Mouse (Mus musculus) MEL (cell line): Measurements from ENCODE around the gene Dnajb3. TPM values are rescaled to one million over a fixed set of nuclear protein-coding genes. Genes with fewer than 3 reads are reported as not detected.

Experiments used
- DNase-seq: peaks from one replicate; pipeline ENCODE4 v3.0.0; 2011; ENCODE audit warnings: low read depth, low spot score
- H3K27ac ChIP-seq: 2 replicates; pipeline ENCODE4 v1.5.1; 2012; ENCODE audit warnings: low read depth, mild to moderate bottlenecking, control low read depth, low read length, moderate library complexity; ENCODE audit not compliant: control insufficient read depth
- H3K27me3 ChIP-seq, 2 experiments: fragments of 150-350 bp in 1 of 2; sonication (generic) in 1 of 2; 2 replicates each; pipeline ENCODE4 v1.6.1; 2012; ENCODE audit warnings: low read length in 2 of 2, mild to moderate bottlenecking in 2 of 2, improper control_type of control experiment in 1 of 2, moderate library complexity in 1 of 2; ENCODE audit not compliant: insufficient read depth in 2 of 2, control insufficient read depth in 1 of 2
- H3K36me3 ChIP-seq, 2 experiments: 2 replicates each; pipeline ENCODE4 v1.6.1; 2012 to 2014; ENCODE audit warnings: low read length in 2 of 2, improper control_type of control experiment in 1 of 2, inconsistent platforms in 1 of 2, mild to moderate bottlenecking in 1 of 2; ENCODE audit not compliant: insufficient read depth in 2 of 2, control insufficient read depth in 1 of 2
- H3K4me1 ChIP-seq, 2 experiments: fragments of 150-350 bp in 1 of 2; sonication (generic) in 1 of 2; 2 replicates each; pipeline ENCODE4 v1.6.1; 2012; ENCODE audit warnings: low read length in 2 of 2, improper control_type of control experiment in 1 of 2, mild to moderate bottlenecking in 1 of 2; ENCODE audit not compliant: insufficient read depth in 2 of 2, control insufficient read depth in 1 of 2
- H3K4me3 ChIP-seq, 2 experiments: fragments of 150-350 bp in 1 of 2; sonication (generic) in 1 of 2; 2 replicates each; pipeline ENCODE4 v1.5.1; 2012; ENCODE audit warnings: low read depth in 2 of 2, low read length in 2 of 2, mild to moderate bottlenecking in 2 of 2, moderate library complexity in 2 of 2, control low read depth in 1 of 2, improper control_type of control experiment in 1 of 2; ENCODE audit not compliant: control insufficient read depth in 1 of 2, insufficient read depth in 1 of 2
- H3K79me2 ChIP-seq: 2 replicates; pipeline ENCODE4 v1.6.1; 2012; ENCODE audit warnings: mild to moderate bottlenecking, low read length, moderate library complexity; ENCODE audit not compliant: control insufficient read depth, poor library complexity, insufficient read depth
- H3K9ac ChIP-seq: 2 replicates; pipeline ENCODE4 v1.6.1; 2012; ENCODE audit warnings: low read depth, mild to moderate bottlenecking, control low read depth, low read length, moderate library complexity; ENCODE audit not compliant: control insufficient read depth, poor library complexity, severe bottlenecking
- H3K9me3 ChIP-seq: fragments of 150-350 bp; sonication (generic); replicated peaks from 2 replicates; pipeline ENCODE4 v1.6.1; 2012; ENCODE audit warnings: mild to moderate bottlenecking, low read length, improper control_type of control experiment, moderate library complexity; ENCODE audit not compliant: insufficient read depth
- BHLHE40 ChIP-seq: IDR thresholded peaks from 2 replicates; pipeline ENCODE4 v1.6.1; 2012; ENCODE audit warnings: low read depth, mild to moderate bottlenecking, inconsistent platforms, low read length, improper control_type of control experiment, borderline replicate concordance
- CHD2 ChIP-seq: IDR thresholded peaks from 2 replicates; pipeline ENCODE4 v1.6.1; 2011; ENCODE audit warnings: low read length, improper control_type of control experiment
- CTCF ChIP-seq, 3 experiments: IDR thresholded peaks in 2 of 3; conservative IDR thresholded peaks in 1 of 3; 2 replicates each; pipeline ENCODE4 v1.5.1; 2011 to 2012; ENCODE audit warnings: low read length in 3 of 3, low read depth in 2 of 3, mild to moderate bottlenecking in 2 of 3, improper control_type of control experiment in 1 of 3, inconsistent platforms in 1 of 3, mixed read lengths in 1 of 3, moderate library complexity in 1 of 3; ENCODE audit not compliant: control insufficient read depth in 1 of 3, insufficient read depth in 1 of 3, poor library complexity in 1 of 3, severe bottlenecking in 1 of 3
- E2F4 ChIP-seq: IDR thresholded peaks from 2 replicates; pipeline ENCODE4 v1.6.1; 2011; ENCODE audit warnings: low read depth, low read length, improper control_type of control experiment, borderline replicate concordance
- ELF1 ChIP-seq: IDR thresholded peaks from 2 replicates; pipeline ENCODE4 v1.6.1; 2014; ENCODE audit warnings: low read depth, mild to moderate bottlenecking, inconsistent platforms, low read length, improper control_type of control experiment, moderate library complexity
- ETS1 ChIP-seq: IDR thresholded peaks from 2 replicates; pipeline ENCODE4 v1.6.1; 2012; ENCODE audit warnings: low read depth, mild to moderate bottlenecking, inconsistent platforms, low read length, improper control_type of control experiment, moderate library complexity
- GABPA ChIP-seq: IDR thresholded peaks from 2 replicates; pipeline ENCODE4 v1.6.1; 2012; ENCODE audit warnings: low read depth, mild to moderate bottlenecking, inconsistent platforms, low read length, improper control_type of control experiment, moderate library complexity
- GATA1 ChIP-seq: IDR thresholded peaks from 2 replicates; pipeline ENCODE4 v1.6.1; 2011; ENCODE audit warnings: low read depth, low read length, improper control_type of control experiment
- HCFC1 ChIP-seq: IDR thresholded peaks from 2 replicates; pipeline ENCODE4 v1.6.1; 2012; ENCODE audit warnings: low read depth, mild to moderate bottlenecking, inconsistent platforms, low read length, improper control_type of control experiment, moderate library complexity
- JUND ChIP-seq: IDR thresholded peaks from 2 replicates; pipeline ENCODE4 v1.6.1; 2011; ENCODE audit warnings: low read depth, mild to moderate bottlenecking, improper control_type of control experiment, low read length
- KAT2A ChIP-seq: conservative IDR thresholded peaks from 2 replicates; pipeline ENCODE4 v1.6.1; 2012; ENCODE audit warnings: low read depth, low read length, improper control_type of control experiment, inconsistent platforms
- MAFK ChIP-seq: IDR thresholded peaks from 2 replicates; pipeline ENCODE4 v1.6.1; 2011; ENCODE audit warnings: low read depth, mild to moderate bottlenecking, low read length, improper control_type of control experiment, borderline replicate concordance
- MAX ChIP-seq: IDR thresholded peaks from 2 replicates; pipeline ENCODE4 v1.6.1; 2011; ENCODE audit warnings: low read length, improper control_type of control experiment
- MAZ ChIP-seq: IDR thresholded peaks from 2 replicates; pipeline ENCODE4 v1.6.1; 2012; ENCODE audit warnings: low read depth, mild to moderate bottlenecking, inconsistent platforms, low read length, improper control_type of control experiment
- MYC ChIP-seq: IDR thresholded peaks from 2 replicates; pipeline ENCODE4 v1.6.1; 2011; ENCODE audit warnings: low read depth, mild to moderate bottlenecking, low read length, improper control_type of control experiment, moderate library complexity
- NRF1 ChIP-seq: IDR thresholded peaks from 2 replicates; pipeline ENCODE4 v1.6.1; 2014; ENCODE audit warnings: low read depth, mild to moderate bottlenecking, inconsistent platforms, low read length, improper control_type of control experiment, moderate library complexity; ENCODE audit not compliant: poor library complexity, insufficient read depth, severe bottlenecking
- POLR2AphosphoS2 ChIP-seq: IDR thresholded peaks from 2 replicates; pipeline ENCODE4 v1.6.1; 2011; ENCODE audit warnings: low read length, improper control_type of control experiment
- RAD21 ChIP-seq: IDR thresholded peaks from 2 replicates; pipeline ENCODE4 v1.6.1; 2011; ENCODE audit warnings: mild to moderate bottlenecking, low read depth, low read length, improper control_type of control experiment
- SMC3 ChIP-seq: IDR thresholded peaks from 2 replicates; pipeline ENCODE4 v1.6.1; 2011; ENCODE audit warnings: low read depth, low read length, improper control_type of control experiment
- TAL1 ChIP-seq: IDR thresholded peaks from 2 replicates; pipeline ENCODE4 v1.6.1; 2012; ENCODE audit warnings: mild to moderate bottlenecking, inconsistent platforms, low read length, moderate library complexity, mixed read lengths
- TBP ChIP-seq: IDR thresholded peaks from 2 replicates; pipeline ENCODE4 v1.8.0; 2011; ENCODE audit warnings: low read depth, low read length, improper control_type of control experiment
- UBTF ChIP-seq: IDR thresholded peaks from 2 replicates; pipeline ENCODE4 v1.6.1; 2012; ENCODE audit warnings: low read depth, mild to moderate bottlenecking, inconsistent platforms, low read length, improper control_type of control experiment, moderate library complexity, borderline replicate concordance; ENCODE audit not compliant: insufficient read depth
- USF2 ChIP-seq, 2 experiments: IDR thresholded peaks; 2 replicates each; pipeline ENCODE4 v1.6.1; 2011 to 2012; ENCODE audit warnings: improper control_type of control experiment in 2 of 2, low read length in 2 of 2, borderline replicate concordance in 1 of 2, inconsistent platforms in 1 of 2, low read depth in 1 of 2, mild to moderate bottlenecking in 1 of 2; ENCODE audit not compliant: insufficient read depth in 1 of 2
- ZKSCAN1 ChIP-seq: IDR thresholded peaks from 2 replicates; pipeline ENCODE4 v1.6.1; 2012; ENCODE audit warnings: low read depth, mild to moderate bottlenecking, inconsistent platforms, low read length, improper control_type of control experiment, moderate library complexity
- ZNF384 ChIP-seq: IDR thresholded peaks from 2 replicates; pipeline ENCODE4 v1.6.1; 2012; ENCODE audit warnings: low read depth, mild to moderate bottlenecking, inconsistent platforms, low read length, improper control_type of control experiment
- polyA plus RNA-seq, 2 experiments: library from polyadenylated mRNA; stranded (reverse) in 1 of 2; unstranded in 1 of 2; fragments of >175 nt in 1 of 2; fragments of >200 nt in 1 of 2; gene quantifications; 2 replicates each; pipeline versions ENCODE4 v1.2.1 to v1.2.4; 2012; ENCODE audit warnings: low replicate concordance in 2 of 2, low read depth in 1 of 2; ENCODE audit not compliant: insufficient read length in 2 of 2, insufficient read depth in 1 of 2, missing spikeins in 1 of 2
- total RNA-seq: library from RNA; depleted of rRNA; stranded (reverse); fragments of 300-350 nt; gene quantifications from 2 replicates; pipeline ENCODE4 v1.2.3, GENCODE M21; 2012

The Dnajb3 gene
- total and polyA plus RNA-seq, 3 experiments, result not detected

DNA sequence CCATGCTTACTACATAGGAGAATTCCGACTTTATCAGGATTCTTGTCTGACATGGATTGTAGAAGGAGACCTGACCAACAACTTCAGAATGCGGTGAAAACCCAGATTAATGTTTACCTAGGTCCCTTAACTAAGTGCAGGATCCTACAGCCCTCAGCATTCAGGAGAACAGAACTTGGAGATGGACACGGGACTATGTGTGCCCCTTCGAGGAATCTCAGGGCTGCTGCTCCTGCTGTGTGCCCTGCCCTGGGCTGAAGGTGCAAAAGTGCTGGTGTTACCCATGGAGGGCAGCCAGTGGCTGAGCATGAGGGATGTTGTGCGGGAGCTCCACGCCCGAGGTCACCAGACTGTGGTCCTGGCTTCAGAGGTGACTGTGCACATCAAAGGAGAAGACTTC, 5.1 kb downstream of the Dnajb3 start, which contains the start of gene Ugt1a2:
Gene Ugt1a2 (plus strand): TSS at position 146 of the 400 bp plus-strand sequence.
- H3K4me3 ChIP-seq, result no peak within 1 kb of the TSS
- no peak for DNase-seq
- H3K9me3 ChIP-seq, result no peaks in the 10 kb centered on the region
- no peaks in the 10 kb centered on the region for H3K36me3 ChIP-seq
- no peak within 1 kb of the TSS for H3K9ac ChIP-seq
- no peaks in the 10 kb centered on the region for H3K4me1 ChIP-seq
- H3K27ac ChIP-seq, result no peak within 1 kb of the TSS
- H3K27me3 ChIP-seq, result peaks cover 2 to 3% of the 10 kb centered on the region in 2 experiments; a peak in 2 of 4 replicates
- TF ChIP-seq BHLHE40, result no peak
- TF ChIP-seq MAX, result no peak
- TF ChIP-seq ZKSCAN1, result no peak
- TF ChIP-seq, all 39 proteins: peak for 0
- H3K79me2 ChIP-seq, result no peaks in the 10 kb centered on the region

DNA sequence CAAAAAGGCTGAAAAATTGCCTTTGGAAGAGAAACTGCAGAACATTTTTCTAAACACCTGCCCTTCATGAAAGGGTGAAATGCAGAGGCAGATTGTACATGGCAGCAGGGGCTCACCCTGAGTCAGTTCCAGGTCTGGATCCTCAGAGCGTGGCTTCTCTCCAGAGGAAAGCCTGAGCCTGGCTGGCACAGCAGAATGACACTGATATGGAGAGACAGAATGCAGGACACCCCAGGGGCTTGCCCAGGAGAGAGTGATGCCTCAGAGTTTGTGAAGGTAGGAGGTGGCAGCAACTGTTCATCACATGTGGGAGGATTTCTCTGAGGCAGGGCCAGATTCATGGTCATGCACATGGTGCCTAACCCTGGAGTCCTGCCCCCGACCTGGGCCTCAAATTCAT, 5.6 kb downstream of the Dnajb3 start:
- DNase-seq, result no peak
- TF ChIP-seq ELF1, result no peak
- no peak for TF ChIP-seq TBP
- no peak for TF ChIP-seq TAL1
- TF ChIP-seq GATA1, result no peak
- TF ChIP-seq MAFK, result no peak
- TF ChIP-seq UBTF, result no peak
- TF ChIP-seq JUND, result no peak
- no peak for TF ChIP-seq E2F4
- no peak for TF ChIP-seq NRF1
- TF ChIP-seq ETS1, result no peak
- no peak for TF ChIP-seq USF2 (IDR thresholded peaks at IDR 0.05; ENCODE audit: borderline replicate concordance in 1 of 2, insufficient read depth in 1 of 2, low read depth in 1 of 2, low read length in 2 of 2)
- no peak for TF ChIP-seq CHD2
- H3K4me1 ChIP-seq, result no peaks in the 10 kb centered on the region
- no peaks in the 10 kb centered on the region for H3K9me3 ChIP-seq
- H3K4me3 ChIP-seq, result no peak overlapping the region
- H3K36me3 ChIP-seq, result no peaks in the 10 kb centered on the region
- no peaks in the 10 kb centered on the region for H3K79me2 ChIP-seq
- peaks cover 2 to 3% of the 10 kb centered on the region in 2 experiments; a peak in 2 of 4 replicates for H3K27me3 ChIP-seq
- no peak overlapping the region for H3K27ac ChIP-seq
- no peak overlapping the region for H3K9ac ChIP-seq

DNA sequence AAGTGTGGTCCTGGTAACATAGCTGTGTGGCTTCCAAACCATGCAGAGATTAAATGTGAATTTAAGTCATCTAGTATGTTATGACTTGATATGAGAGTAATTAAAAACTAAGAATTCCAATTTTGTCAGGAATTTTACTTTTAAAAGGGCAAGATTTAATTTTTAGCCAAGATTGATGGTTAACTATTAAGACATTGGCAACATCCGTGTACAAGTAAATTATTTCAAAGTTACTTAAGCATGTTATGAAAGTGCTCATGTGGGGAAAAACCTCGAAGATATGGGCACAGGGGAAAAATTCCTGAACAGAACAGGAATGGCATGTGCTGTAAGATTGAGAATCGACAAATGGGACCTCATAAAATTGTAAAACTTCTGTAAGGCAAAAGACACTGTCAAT, 8.1 kb downstream of the Dnajb3 start:
- H3K4me3 ChIP-seq, result no peak overlapping the region
- H3K79me2 ChIP-seq, result no peaks in the 10 kb centered on the region
- H3K27me3 ChIP-seq, result peaks cover 2 to 3% of the 10 kb centered on the region in 2 experiments; a peak in 2 of 4 replicates
- H3K9ac ChIP-seq, result no peak overlapping the region
- DNase-seq, result no peak
- no peaks in the 10 kb centered on the region for H3K9me3 ChIP-seq
- H3K4me1 ChIP-seq, result no peaks in the 10 kb centered on the region
- H3K27ac ChIP-seq, result no peak overlapping the region
- H3K36me3 ChIP-seq, result no peaks in the 10 kb centered on the region
- no peak for TF ChIP-seq POLR2AphosphoS2
- no peak for TF ChIP-seq MAZ
- no peak for TF ChIP-seq TAL1
- no peak for TF ChIP-seq KAT2A
- TF ChIP-seq HCFC1, result no peak
- TF ChIP-seq ELF1, result no peak
- no peak for TF ChIP-seq ZNF384
- TF ChIP-seq BHLHE40, result no peak
- TF ChIP-seq MAX, result no peak
- no peak for TF ChIP-seq MYC
- no peak for TF ChIP-seq SMC3
- no peak for TF ChIP-seq CTCF (IDR thresholded peaks at IDR 0.05 in 2 of 3, conservative IDR thresholded peaks at IDR 0.05 in 1 of 3; ENCODE audit: control insufficient read depth in 1 of 3, insufficient read depth in 1 of 3, low read depth in 2 of 3, low read length in 3 of 3, poor library complexity in 1 of 3, severe bottlenecking in 1 of 3)
- no peak for TF ChIP-seq E2F4
- TF ChIP-seq TBP, result no peak
- no peak for TF ChIP-seq GABPA
- no peak for TF ChIP-seq NRF1
- TF ChIP-seq RAD21, result no peak
